Mouse (Mus musculus) heart, adult 2 months (tissue): ENCODE results near the gene Prdm16.

Experiments
- EP300 ChIP-seq: fragments of 200-500 bp; IDR thresholded peaks from 2 replicates; pipeline ENCODE4 v1.6.1; 2011; ENCODE audit warnings: low read depth, low read length, control low read depth; ENCODE audit not compliant: insufficient read depth
- POLR2A ChIP-seq: fragments of 200-500 bp; IDR thresholded peaks from 2 replicates; pipeline ENCODE4 v1.6.1; 2011; ENCODE audit warnings: mild to moderate bottlenecking, low read depth, low read length, control low read depth; ENCODE audit not compliant: insufficient read depth

DNA sequence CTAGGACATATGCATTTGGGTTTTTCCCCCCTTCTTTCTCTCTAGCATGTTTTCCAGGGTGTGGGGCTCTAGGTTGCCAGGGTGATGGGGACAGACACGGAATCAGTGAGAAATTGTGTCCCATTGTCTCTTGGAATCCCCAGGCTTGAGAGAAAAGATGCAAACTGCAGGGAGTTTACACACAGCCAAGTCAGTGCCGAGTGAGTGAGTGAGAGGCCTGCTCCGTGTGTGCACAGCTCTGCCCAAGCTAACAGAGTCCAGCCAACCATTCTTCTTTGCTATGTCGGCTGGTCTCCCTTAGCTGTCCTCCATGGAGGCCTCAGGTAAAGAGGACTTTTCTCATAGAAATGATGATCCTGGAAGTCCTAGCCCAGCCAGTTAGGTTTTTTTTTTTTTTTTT lies 233.7 kb downstream of the Prdm16 start:
- no peak for TF ChIP-seq POLR2A
- TF ChIP-seq EP300 = no peak
